Mouse (Mus musculus): ENCODE results near the gene Fli1. TPM values are rescaled to one million over a fixed set of nuclear protein-coding genes. Genes with fewer than 3 reads are reported as not detected.

Gene Fli1
- polyA plus RNA-seq, 1 experiment from 2014 or later = 15.0 TPM

DNA sequence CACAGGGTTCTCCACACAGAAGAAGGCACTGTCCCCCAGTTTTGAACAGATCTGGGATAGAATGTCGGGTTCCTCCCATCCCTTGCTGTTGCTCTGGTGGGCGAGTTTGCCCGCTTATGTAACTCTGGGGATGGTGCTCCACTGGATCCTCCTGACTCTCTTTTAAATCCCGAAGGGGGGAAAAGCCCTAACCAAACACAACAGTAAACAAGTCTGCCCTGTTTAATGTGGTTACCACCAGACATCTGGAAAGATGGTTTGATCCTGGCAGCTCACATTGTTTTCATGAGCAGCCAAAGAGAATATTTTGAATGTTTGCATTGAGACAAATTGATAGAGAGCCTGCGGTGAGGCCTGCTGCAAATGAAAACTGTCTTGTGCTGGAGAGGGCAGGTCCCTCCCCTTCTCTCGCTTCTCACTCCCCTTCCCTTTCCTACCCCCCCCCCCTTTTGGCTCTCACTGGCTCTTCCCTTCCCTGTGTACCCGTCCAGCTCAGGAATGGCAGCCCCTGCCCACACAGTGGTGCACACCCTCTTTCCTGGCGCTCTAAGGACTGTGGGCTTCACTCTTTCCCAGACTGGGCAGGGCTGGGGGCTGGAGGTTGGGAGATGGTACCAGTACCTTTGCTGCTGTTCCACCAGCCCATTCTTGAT is 1.4 kb upstream of the Fli1 start:
- Histone ChIP-seq H3K9me3 (ENCODE audit: control insufficient read depth, low read length) (no peaks in the 10 kb centered on the region), H3K36me3 (ENCODE audit: control insufficient read depth, insufficient read depth, low read length) (no peaks in the 10 kb centered on the region), H3K27me3 (replicated peaks; ENCODE audit: control insufficient read depth, insufficient read depth, low read length) (peaks cover 53% of the 10 kb centered on the region), H3K4me3 (ENCODE audit: low read depth, low read length) (no peak overlapping the region), H3K4me1 (replicated peaks; ENCODE audit: control insufficient read depth, insufficient read depth, low read length) (peaks cover 28% of the 10 kb centered on the region), H3K27ac (ENCODE audit: low read depth) (no peak overlapping the region), H3K9ac (ENCODE audit: low read length) (no peak overlapping the region), H3K4me2 (ENCODE audit: low read length) (peak overlapping the region; percentile 83)
- DNase-seq (ENCODE audit: low spot score) (peak; percentile 54), ATAC-seq (replicated peaks; ENCODE audit: low FRiP score, low TSS enrichment, low read depth) (no peak)
- 20% methylated on average over 8 of the region's 8 CpGs for WGBS

DNA sequence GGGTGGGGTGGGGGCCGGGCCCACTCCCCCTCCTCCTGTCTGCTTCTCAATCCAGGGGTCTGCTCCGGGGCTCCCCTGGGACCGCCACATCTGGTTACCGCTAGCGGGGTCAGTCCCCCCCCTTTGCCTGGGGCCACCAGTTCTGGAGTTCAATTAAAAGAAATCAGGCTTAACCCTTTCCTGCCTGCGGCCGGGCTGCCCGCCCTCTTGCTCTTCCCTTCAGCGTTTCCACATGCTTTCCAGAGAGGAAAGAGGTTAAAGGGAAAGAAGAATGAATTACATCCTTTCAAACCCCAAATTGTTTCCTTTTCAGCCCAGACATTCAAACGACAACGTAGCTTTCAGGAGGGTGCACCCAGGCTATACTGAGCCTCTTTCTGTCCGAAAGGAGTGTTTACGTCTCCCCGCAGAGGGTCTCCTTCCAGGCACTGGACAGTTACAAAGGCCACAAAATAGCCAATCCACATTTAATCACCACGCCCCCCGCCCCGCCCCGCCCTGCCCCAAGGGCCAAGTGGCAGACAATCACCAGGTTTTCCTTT is 450 bp upstream of the Fli1 start:
- Histone ChIP-seq H3K9me3 (ENCODE audit: control insufficient read depth, low read length) (no peaks in the 10 kb centered on the region), H3K4me1 (replicated peaks; ENCODE audit: control insufficient read depth, insufficient read depth, low read length) (peaks cover 28% of the 10 kb centered on the region), H3K36me3 (ENCODE audit: control insufficient read depth, insufficient read depth, low read length) (no peaks in the 10 kb centered on the region), H3K9ac (ENCODE audit: low read length) (peak overlapping the region; percentile 65; the same call in 1 of the 2 replicates), H3K27ac (ENCODE audit: low read depth) (0 out of 2 replicates have a peak overlapping the region, but pooled peaks have one; percentile 34), H3K27me3 (replicated peaks; ENCODE audit: control insufficient read depth, insufficient read depth, low read length) (peaks cover 51% of the 10 kb centered on the region), H3K4me3 (ENCODE audit: low read depth, low read length) (peak overlapping the region; percentile 72), H3K4me2 (ENCODE audit: low read length) (peak overlapping the region; percentile 83)
- WGBS = 2% methylated on average over 18 of the region's 18 CpGs
- ATAC-seq (replicated peaks; ENCODE audit: low FRiP score, low TSS enrichment, low read depth) (no peak), DNase-seq (ENCODE audit: low spot score) (peak; percentile 63)

DNA sequence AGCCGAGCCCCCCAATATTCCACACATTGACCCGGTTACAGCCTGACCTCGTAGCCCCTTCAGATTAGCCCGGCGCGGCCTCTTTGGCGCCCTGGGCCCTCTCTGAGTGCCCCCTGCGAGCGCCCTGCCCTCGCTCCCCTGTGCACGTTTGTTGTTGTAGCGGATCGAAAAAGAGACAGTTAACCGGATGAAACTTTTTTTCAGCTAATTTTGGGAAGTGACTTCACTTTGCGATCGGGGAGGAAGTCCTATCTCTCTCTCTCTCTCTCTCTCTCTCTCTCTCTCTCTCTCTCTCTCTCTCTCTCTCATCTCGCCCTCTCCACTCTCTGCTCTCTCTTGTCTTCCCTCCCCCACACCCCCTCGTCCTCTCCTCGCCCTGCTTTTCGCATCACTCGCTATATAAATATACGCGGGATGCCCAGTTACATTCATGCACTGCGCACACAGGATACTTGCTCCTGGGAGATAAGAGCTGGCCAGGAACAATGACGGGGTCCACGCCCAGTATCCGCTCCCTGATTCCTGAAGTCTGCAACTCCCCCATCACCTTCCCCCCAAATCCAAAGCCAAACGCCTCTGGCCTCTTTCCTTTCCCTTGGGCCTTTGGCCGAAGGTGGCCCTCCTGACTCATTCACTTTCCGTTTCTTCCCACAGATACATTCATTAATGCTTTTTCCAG is 1.3 kb downstream of the Fli1 start:
- Histone ChIP-seq H3K27me3 (replicated peaks; ENCODE audit: control insufficient read depth, insufficient read depth, low read length) (peaks cover 45% of the 10 kb centered on the region), H3K36me3 (ENCODE audit: control insufficient read depth, insufficient read depth, low read length) (no peaks in the 10 kb centered on the region), H3K4me1 (replicated peaks; ENCODE audit: control insufficient read depth, insufficient read depth, low read length) (peaks cover 28% of the 10 kb centered on the region), H3K9me3 (ENCODE audit: control insufficient read depth, low read length) (no peaks in the 10 kb centered on the region), H3K27ac (ENCODE audit: low read depth) (peak overlapping the region; percentile 84), H3K9ac (ENCODE audit: low read length) (peak overlapping the region; percentile 65), H3K4me3 (ENCODE audit: low read depth, low read length) (peak overlapping the region; percentile 72), H3K4me2 (ENCODE audit: low read length) (peak overlapping the region; percentile 83)
- under 1% methylated on average over 30 of the region's 30 CpGs for WGBS
- DNase-seq (ENCODE audit: low spot score) = peak; percentile 72
- ATAC-seq (replicated peaks; ENCODE audit: low FRiP score, low TSS enrichment, low read depth) = no peak

DNA sequence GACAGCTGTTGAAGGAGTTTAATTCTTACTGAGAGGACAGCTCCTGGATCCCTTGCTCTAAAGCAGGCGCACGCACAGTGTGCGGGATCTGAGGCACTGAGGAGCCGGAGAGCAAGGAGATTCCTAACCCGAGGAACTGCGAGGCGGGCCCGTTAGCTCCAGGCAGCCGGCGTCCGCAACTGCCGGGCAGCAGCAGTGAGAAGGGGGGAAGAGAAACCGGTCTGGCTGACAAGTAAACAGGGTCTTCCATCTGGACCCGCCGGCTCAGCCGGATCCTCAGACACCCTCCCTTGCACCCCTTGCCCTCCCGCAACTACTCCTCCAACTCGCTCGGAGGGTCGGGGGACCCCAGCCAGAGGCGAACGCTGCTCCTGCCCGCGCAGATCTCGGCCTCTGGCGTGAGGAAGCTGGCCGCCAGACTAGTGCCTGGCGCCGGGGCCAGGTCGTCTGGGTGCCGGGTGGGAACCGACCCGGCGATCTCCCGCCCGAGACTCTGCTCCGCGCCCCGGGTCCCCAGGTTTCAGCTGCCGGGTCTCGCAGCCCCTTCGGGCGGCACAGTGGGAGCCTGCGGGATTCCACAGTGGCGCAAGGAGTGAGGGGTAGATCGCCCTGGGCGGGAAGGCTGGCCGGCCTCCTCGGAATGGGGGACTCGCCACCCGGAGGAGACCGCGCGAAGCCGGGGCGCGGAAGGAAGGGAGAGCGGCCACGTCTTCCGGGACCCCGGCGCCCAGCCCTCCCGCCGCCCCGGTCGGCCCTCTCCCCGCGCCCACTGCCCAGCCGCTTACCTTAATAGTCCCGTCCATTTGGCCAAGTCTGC is 2.0 kb downstream of the Fli1 start:
- H3K4me3 ChIP-seq (ENCODE audit: low read depth, low read length) = peak overlapping the region; percentile 72
- peak overlapping the region; percentile 83 for H3K4me2 ChIP-seq (ENCODE audit: low read length)
- ATAC-seq (replicated peaks; ENCODE audit: low FRiP score, low TSS enrichment, low read depth) = peak; percentile 20; the same call in 1 of the 2 replicates
- under 1% methylated on average over 62 of the region's 70 CpGs for WGBS
- DNase-seq (ENCODE audit: low spot score) = peak; percentile 83
- no peaks in the 10 kb centered on the region for H3K9me3 ChIP-seq (ENCODE audit: control insufficient read depth, low read length)
- peaks cover 39% of the 10 kb centered on the region for H3K27me3 ChIP-seq (replicated peaks; ENCODE audit: control insufficient read depth, insufficient read depth, low read length)
- H3K4me1 ChIP-seq (replicated peaks; ENCODE audit: control insufficient read depth, insufficient read depth, low read length) = peaks cover 26% of the 10 kb centered on the region
- peak overlapping the region; percentile 84 for H3K27ac ChIP-seq (ENCODE audit: low read depth)
- peak overlapping the region; percentile 65 for H3K9ac ChIP-seq (ENCODE audit: low read length)
- H3K36me3 ChIP-seq (ENCODE audit: control insufficient read depth, insufficient read depth, low read length) = no peaks in the 10 kb centered on the region

DNA sequence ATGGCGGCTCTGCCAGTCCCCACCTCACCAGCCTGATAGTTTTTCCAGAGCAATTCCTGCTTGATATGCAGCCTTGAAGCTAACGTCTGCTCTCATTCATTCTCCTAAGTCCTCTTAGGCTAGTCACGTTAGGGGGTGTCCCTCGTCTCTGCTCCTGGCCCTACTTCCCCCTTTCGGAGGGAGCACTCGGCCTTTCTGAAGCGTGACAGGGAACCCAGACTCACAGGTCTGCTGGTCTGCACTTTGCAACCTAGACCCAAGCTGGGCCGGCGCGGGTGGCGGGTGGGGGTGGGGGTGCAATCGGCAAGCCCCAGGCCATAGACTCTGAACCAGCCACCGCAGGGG is 2.6 kb downstream of the Fli1 start:
- peak overlapping the region; percentile 65 for H3K9ac ChIP-seq (ENCODE audit: low read length)
- ATAC-seq (replicated peaks; ENCODE audit: low FRiP score, low TSS enrichment, low read depth) (peak; percentile 18; the same call in 1 of the 2 replicates), DNase-seq (ENCODE audit: low spot score) (no peak)
- H3K36me3 ChIP-seq (ENCODE audit: control insufficient read depth, insufficient read depth, low read length) = no peaks in the 10 kb centered on the region
- peaks cover 33% of the 10 kb centered on the region for H3K27me3 ChIP-seq (replicated peaks; ENCODE audit: control insufficient read depth, insufficient read depth, low read length)
- H3K4me1 ChIP-seq (replicated peaks; ENCODE audit: control insufficient read depth, insufficient read depth, low read length) = peaks cover 20% of the 10 kb centered on the region
- H3K9me3 ChIP-seq (ENCODE audit: control insufficient read depth, low read length) = no peaks in the 10 kb centered on the region
- 2% methylated on average over 13 of the region's 13 CpGs for WGBS
- peak overlapping the region; percentile 84 for H3K27ac ChIP-seq (ENCODE audit: low read depth)
- peak overlapping the region; percentile 72 for H3K4me3 ChIP-seq (ENCODE audit: low read depth, low read length)
- H3K4me2 ChIP-seq (ENCODE audit: low read length) = peak overlapping the region; percentile 83

DNA sequence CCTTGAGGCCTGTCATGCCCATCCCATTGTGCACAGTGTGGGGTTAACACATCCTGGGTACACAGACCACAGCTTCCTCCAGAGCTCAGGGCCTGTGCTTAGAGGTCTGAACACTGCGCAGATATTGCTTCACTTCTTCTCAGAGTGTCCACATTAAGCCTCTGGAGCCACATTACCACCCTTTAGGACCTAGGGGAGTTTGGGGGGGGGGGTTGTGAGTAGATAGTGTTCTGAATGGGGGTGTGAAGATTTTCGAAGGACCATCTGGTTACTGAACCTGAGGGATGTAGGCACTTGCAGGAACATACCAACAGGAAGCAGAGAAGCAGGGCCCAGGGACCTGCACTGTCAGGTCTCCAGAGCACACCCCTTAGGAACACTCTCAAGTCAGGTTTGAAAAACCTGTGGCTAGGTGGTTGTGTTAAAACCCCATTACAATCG is 3.3 kb downstream of the Fli1 start:
- no peak for ATAC-seq (replicated peaks; ENCODE audit: low FRiP score, low TSS enrichment, low read depth)
- peak overlapping the region; percentile 83 for H3K4me2 ChIP-seq (ENCODE audit: low read length)
- no peaks in the 10 kb centered on the region for H3K9me3 ChIP-seq (ENCODE audit: control insufficient read depth, low read length)
- H3K36me3 ChIP-seq (ENCODE audit: control insufficient read depth, insufficient read depth, low read length) = no peaks in the 10 kb centered on the region
- peaks cover 28% of the 10 kb centered on the region for H3K27me3 ChIP-seq (replicated peaks; ENCODE audit: control insufficient read depth, insufficient read depth, low read length)
- H3K27ac ChIP-seq (ENCODE audit: low read depth) = no peak overlapping the region
- H3K4me1 ChIP-seq (replicated peaks; ENCODE audit: control insufficient read depth, insufficient read depth, low read length) = peaks cover 13% of the 10 kb centered on the region
- H3K4me3 ChIP-seq (ENCODE audit: low read depth, low read length) = peak overlapping the region; percentile 72
- H3K9ac ChIP-seq (ENCODE audit: low read length) = peak overlapping the region; percentile 0; the same call in 1 of the 2 replicates
- DNase-seq (ENCODE audit: low spot score) = peak; percentile 50
- WGBS = 37% methylated on average over 3 of the region's 3 CpGs

DNA sequence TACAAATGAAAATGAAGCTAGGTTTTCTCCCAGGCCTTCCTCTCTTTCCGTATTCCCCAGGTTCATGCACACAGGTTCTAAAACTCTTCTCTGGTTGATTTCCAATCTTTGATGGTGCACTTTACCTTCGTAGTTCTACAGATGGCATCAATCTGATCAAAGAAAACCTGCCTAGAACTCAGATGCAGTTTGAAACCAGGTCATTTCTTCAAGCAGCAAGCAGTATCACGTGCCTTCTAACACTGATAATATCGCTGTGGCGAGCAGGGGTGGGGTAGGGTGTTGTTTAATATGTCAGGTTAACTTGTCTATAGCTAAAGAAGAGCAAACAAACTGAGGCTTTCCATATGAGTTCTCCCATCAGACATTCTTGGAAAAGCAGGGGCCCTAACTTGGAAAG is 4.5 kb downstream of the Fli1 start:
- H3K4me3 ChIP-seq (ENCODE audit: low read depth, low read length) = 0 out of 2 replicates have a peak overlapping the region, but pooled peaks have one; percentile 2
- no peak overlapping the region for H3K27ac ChIP-seq (ENCODE audit: low read depth)
- peaks cover 4% of the 10 kb centered on the region for H3K4me1 ChIP-seq (replicated peaks; ENCODE audit: control insufficient read depth, insufficient read depth, low read length)
- WGBS = 83% methylated on average over 5 of the region's 5 CpGs
- DNase-seq (ENCODE audit: low spot score) (no peak), ATAC-seq (replicated peaks; ENCODE audit: low FRiP score, low TSS enrichment, low read depth) (no peak)
- no peaks in the 10 kb centered on the region for H3K36me3 ChIP-seq (ENCODE audit: control insufficient read depth, insufficient read depth, low read length)
- peak overlapping the region; percentile 83 for H3K4me2 ChIP-seq (ENCODE audit: low read length)
- H3K9me3 ChIP-seq (ENCODE audit: control insufficient read depth, low read length) = no peaks in the 10 kb centered on the region
- peaks cover 18% of the 10 kb centered on the region; the same call in 1 of the 2 replicates for H3K27me3 ChIP-seq (replicated peaks; ENCODE audit: control insufficient read depth, insufficient read depth, low read length)
- H3K9ac ChIP-seq (ENCODE audit: low read length) = no peak overlapping the region

DNA sequence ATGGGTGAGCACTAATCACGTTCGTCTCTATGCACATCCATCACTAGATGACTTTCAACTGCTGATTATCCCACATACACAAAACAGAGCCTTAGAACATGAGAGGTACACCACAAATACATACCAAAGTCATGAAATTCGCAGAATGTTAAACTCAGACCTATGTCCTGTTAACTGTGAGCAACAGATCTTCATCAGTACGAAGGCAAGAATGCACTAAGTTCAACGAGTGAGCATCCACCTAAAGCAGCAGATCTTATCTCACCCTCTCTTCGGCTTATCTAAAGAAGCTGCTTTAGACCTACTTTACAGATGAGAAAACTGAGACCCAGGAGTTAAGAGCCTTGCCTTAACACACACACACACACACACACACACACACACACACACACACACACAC is 5.0 kb downstream of the Fli1 start:
- Histone ChIP-seq H3K36me3 (ENCODE audit: control insufficient read depth, insufficient read depth, low read length) (no peaks in the 10 kb centered on the region), H3K4me1 (replicated peaks; ENCODE audit: control insufficient read depth, insufficient read depth, low read length) (no peaks in the 10 kb centered on the region; the same call in none of the 2 replicates), H3K4me3 (ENCODE audit: low read depth, low read length) (no peak overlapping the region), H3K27me3 (replicated peaks; ENCODE audit: control insufficient read depth, insufficient read depth, low read length) (peaks cover 15% of the 10 kb centered on the region; the same call in 1 of the 2 replicates), H3K27ac (ENCODE audit: low read depth) (no peak overlapping the region), H3K9me3 (ENCODE audit: control insufficient read depth, low read length) (no peaks in the 10 kb centered on the region), H3K4me2 (ENCODE audit: low read length) (no peak overlapping the region), H3K9ac (ENCODE audit: low read length) (no peak overlapping the region)
- ATAC-seq (replicated peaks; ENCODE audit: low FRiP score, low TSS enrichment, low read depth) = no peak
- no peak for DNase-seq (ENCODE audit: low spot score)
- 70% methylated on average over 6 of the region's 6 CpGs for WGBS

All from intestine, embryonic 14.5 days (tissue).